Mouse (Mus musculus): ENCODE data around the gene Tbx6. TPM values are rescaled to one million over a fixed set of nuclear protein-coding genes. Genes with fewer than 3 reads are reported as not detected.
"Not testable (repeated sequence)": the region's sequence is repeated elsewhere in the genome, so short reads cannot be mapped to it uniquely, and the experiment has no call there.

Gene Tbx6
- polyA plus RNA-seq, 1 experiment from 2014 or later: 0.47 TPM

DNA sequence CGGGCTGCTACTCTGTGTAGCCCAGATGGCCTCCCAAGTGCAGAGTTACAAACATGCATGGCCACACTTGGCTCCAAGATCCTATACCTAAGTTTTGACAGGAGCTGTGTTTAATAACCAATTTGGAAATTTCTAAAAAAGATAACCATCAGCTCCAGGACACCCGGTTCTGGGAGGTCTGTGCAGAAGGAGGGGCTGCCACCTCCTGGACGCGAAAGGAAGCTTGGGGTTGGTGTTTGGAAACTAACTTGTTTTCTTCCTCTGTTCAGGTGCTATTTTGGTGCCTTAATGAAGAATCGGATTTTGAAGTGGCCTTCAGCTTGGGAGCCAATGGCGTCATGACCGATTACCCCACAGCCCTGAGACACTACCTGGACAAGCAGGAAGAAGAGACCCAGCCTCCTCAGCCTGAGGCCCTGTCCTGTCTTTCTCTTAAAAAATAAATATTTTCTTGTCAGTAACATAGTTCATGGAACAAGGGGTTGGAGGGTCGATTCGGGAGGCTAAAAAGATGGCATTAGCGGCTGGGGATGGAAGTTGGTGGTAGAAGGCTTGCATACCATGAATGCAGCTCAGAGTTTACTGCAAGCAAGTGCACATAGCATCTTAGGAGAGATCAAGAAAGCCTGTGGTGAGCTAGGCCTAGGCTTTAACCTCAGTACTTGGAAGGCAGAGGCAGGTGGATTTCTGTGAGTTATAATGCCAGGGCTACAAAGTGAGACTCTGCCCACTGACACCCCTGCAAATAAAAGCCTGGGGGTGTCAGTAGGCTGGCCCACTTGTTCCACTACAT, 5.9 kb upstream of the Tbx6 start:
- Histone ChIP-seq H3K4me3 (ENCODE audit: low read depth, low read length) (no peak overlapping the region), H3K27ac (ENCODE audit: low read depth) (peak overlapping the region; percentile 93), H3K4me1 (replicated peaks; ENCODE audit: control insufficient read depth, insufficient read depth, low read length) (peaks cover 31% of the 10 kb centered on the region), H3K9ac (ENCODE audit: low read length) (0 out of 2 replicates have a peak overlapping the region, but pooled peaks have one; percentile 77), H3K9me3 (ENCODE audit: control insufficient read depth, low read length) (no peaks in the 10 kb centered on the region), H3K27me3 (replicated peaks; ENCODE audit: control insufficient read depth, insufficient read depth, low read length) (no peaks in the 10 kb centered on the region), H3K4me2 (ENCODE audit: low read length) (peak overlapping the region; percentile 90), H3K36me3 (ENCODE audit: control insufficient read depth, insufficient read depth, low read length) (peaks cover 36% of the 10 kb centered on the region)
- 79% methylated on average over 10 of the region's 10 CpGs for WGBS
- DNase-seq (ENCODE audit: low spot score) (no peak), ATAC-seq (replicated peaks; ENCODE audit: low FRiP score, low TSS enrichment, low read depth) (no peak)

- DNase-seq (ENCODE audit: low spot score): no peak
- Histone ChIP-seq H3K36me3 (ENCODE audit: control insufficient read depth, insufficient read depth, low read length) (peaks cover 31% of the 10 kb centered on the region), H3K9me3 (ENCODE audit: control insufficient read depth, low read length) (no peaks in the 10 kb centered on the region), H3K4me3 (ENCODE audit: low read depth, low read length) (peak overlapping the region; percentile 60), H3K27me3 (replicated peaks; ENCODE audit: control insufficient read depth, insufficient read depth, low read length) (no peaks in the 10 kb centered on the region), H3K4me2 (ENCODE audit: low read length) (peak overlapping the region; percentile 90), H3K4me1 (replicated peaks; ENCODE audit: control insufficient read depth, insufficient read depth, low read length) (peaks cover 33% of the 10 kb centered on the region), H3K27ac (ENCODE audit: low read depth) (peak overlapping the region; percentile 93), H3K9ac (ENCODE audit: low read length) (peak overlapping the region; percentile 77; the same call in 1 of the 2 replicates)
- WGBS: 44% methylated on average over 3 of the region's 3 CpGs
- no peak for ATAC-seq (replicated peaks; ENCODE audit: low FRiP score, low TSS enrichment, low read depth)
These were observed 5.4 kb upstream of the Tbx6 start for GRCm38 (mm10) chr7:126775978-126776234.

- ATAC-seq (replicated peaks; ENCODE audit: low FRiP score, low TSS enrichment, low read depth) (peak; percentile 87), DNase-seq (ENCODE audit: low spot score) (peak; percentile 90)
- 1% methylated on average over 33 of the region's 37 CpGs for WGBS
- Histone ChIP-seq H3K27ac (ENCODE audit: low read depth) (peak within 1 kb of the TSS; percentile 93), H3K9me3 (ENCODE audit: control insufficient read depth, low read length) (no peaks in the 10 kb centered on the region), H3K4me3 (ENCODE audit: low read depth, low read length) (peak within 1 kb of the TSS; percentile 60), H3K4me2 (ENCODE audit: low read length) (peak within 1 kb of the TSS; percentile 90), H3K36me3 (ENCODE audit: control insufficient read depth, insufficient read depth, low read length) (peaks cover 24% of the 10 kb centered on the region), H3K4me1 (replicated peaks; ENCODE audit: control insufficient read depth, insufficient read depth, low read length) (peaks cover 40% of the 10 kb centered on the region), H3K9ac (ENCODE audit: low read length) (peak within 1 kb of the TSS; percentile 77), H3K27me3 (replicated peaks; ENCODE audit: control insufficient read depth, insufficient read depth, low read length) (no peaks in the 10 kb centered on the region)
These were observed 4.7 kb upstream of the Tbx6 start, which contains the start of gene Ypel3 for GRCm38 (mm10) chr7:126776598-126777057. Gene Ypel3 (plus strand): TSS chr7:126776955.

GRCm38 (mm10) chr7:126777476-126777875, 3.8 kb upstream of the Tbx6 start:
- Histone ChIP-seq H3K27ac (ENCODE audit: low read depth) (0 out of 2 replicates have a peak overlapping the region, but pooled peaks have one; percentile 22), H3K4me3 (ENCODE audit: low read depth, low read length) (peak overlapping the region; percentile 60), H3K9me3 (ENCODE audit: control insufficient read depth, low read length) (no peaks in the 10 kb centered on the region), H3K4me2 (ENCODE audit: low read length) (peak overlapping the region; percentile 90), H3K36me3 (ENCODE audit: control insufficient read depth, insufficient read depth, low read length) (peaks cover 16% of the 10 kb centered on the region), H3K4me1 (replicated peaks; ENCODE audit: control insufficient read depth, insufficient read depth, low read length) (peaks cover 40% of the 10 kb centered on the region), H3K27me3 (replicated peaks; ENCODE audit: control insufficient read depth, insufficient read depth, low read length) (no peaks in the 10 kb centered on the region), H3K9ac (ENCODE audit: low read length) (peak overlapping the region; percentile 77)
- 50% methylated on average over 6 of the region's 10 CpGs for WGBS
- no peak for DNase-seq (ENCODE audit: low spot score)
- no peak for ATAC-seq (replicated peaks; ENCODE audit: low FRiP score, low TSS enrichment, low read depth)

- DNase-seq (ENCODE audit: low spot score): no peak
- Histone ChIP-seq H3K27ac (ENCODE audit: low read depth) (0 out of 2 replicates have a peak overlapping the region, but pooled peaks have one; percentile 22), H3K9ac (ENCODE audit: low read length) (0 out of 2 replicates have a peak overlapping the region, but pooled peaks have one; percentile 77), H3K27me3 (replicated peaks; ENCODE audit: control insufficient read depth, insufficient read depth, low read length) (no peaks in the 10 kb centered on the region), H3K4me1 (replicated peaks; ENCODE audit: control insufficient read depth, insufficient read depth, low read length) (peaks cover 40% of the 10 kb centered on the region), H3K9me3 (ENCODE audit: control insufficient read depth, low read length) (no peaks in the 10 kb centered on the region), H3K36me3 (ENCODE audit: control insufficient read depth, insufficient read depth, low read length) (peaks cover 13% of the 10 kb centered on the region), H3K4me2 (ENCODE audit: low read length) (peak overlapping the region; percentile 90; the same call in 1 of the 2 replicates), H3K4me3 (ENCODE audit: low read depth, low read length) (no peak overlapping the region)
- no peak for ATAC-seq (replicated peaks; ENCODE audit: low FRiP score, low TSS enrichment, low read depth)
- WGBS: 86% methylated on average over 3 of the region's 3 CpGs
These were observed 3.1 kb upstream of the Tbx6 start for GRCm38 (mm10) chr7:126778147-126778546.

GRCm38 (mm10) chr7:126779101-126779500, 2.2 kb upstream of the Tbx6 start:
- not testable (repeated sequence) for ATAC-seq (replicated peaks; ENCODE audit: low FRiP score, low TSS enrichment, low read depth)
- H3K4me1 ChIP-seq (replicated peaks; ENCODE audit: control insufficient read depth, insufficient read depth, low read length): peaks cover 40% of the 10 kb centered on the region

DNA sequence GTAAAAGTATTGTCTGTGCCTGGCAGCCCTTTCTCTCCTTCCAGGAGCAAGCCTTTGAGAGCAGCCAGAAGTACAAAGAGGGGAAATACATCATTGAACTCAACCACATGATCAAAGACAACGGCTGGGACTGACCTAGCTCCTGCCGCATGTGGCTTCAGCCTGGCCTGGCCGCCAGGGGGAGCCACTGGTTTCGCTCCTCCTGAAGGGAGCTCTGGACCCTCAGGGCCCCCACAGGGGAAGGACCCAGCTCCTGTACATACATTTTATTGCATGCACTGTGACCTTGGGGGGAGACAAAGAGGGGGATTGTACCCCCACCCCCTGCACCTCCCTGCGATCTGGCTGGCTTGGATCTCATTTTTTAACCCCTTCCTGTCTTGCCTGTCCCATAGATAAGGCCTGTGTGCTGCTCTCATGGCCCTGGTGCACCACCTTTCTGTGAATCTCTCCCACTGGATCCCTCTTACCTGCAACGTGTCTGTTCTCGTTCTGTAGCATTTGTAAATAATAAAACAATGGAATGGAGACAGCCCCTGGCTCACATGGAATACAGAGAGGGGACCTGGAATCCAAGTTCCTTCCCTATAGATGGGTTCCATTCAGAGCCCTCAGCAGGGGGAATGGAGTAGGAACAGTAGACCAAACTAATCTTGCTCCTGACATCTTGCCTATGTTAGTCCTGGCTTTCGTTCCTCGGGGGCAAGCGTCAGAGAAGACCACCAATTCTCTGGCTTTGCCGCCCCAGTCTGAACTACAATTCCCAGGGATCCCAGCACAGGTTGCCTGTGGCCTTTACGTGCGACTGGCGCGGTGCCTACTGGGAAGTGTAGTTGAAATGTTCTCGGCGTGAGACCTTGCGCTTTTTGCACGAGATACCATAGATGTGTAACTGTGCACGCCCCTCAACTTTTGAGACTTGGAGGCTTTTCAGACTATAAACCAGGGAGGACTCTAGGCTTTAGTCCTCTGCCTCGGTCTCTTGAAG, 1.0 kb upstream of the Tbx6 start:
- H3K27ac ChIP-seq (ENCODE audit: low read depth): peak overlapping the region; percentile 51
- under 1% methylated on average over 21 of the region's 21 CpGs for WGBS
- H3K4me3 ChIP-seq (ENCODE audit: low read depth, low read length): peak overlapping the region; percentile 43
- H3K4me2 ChIP-seq (ENCODE audit: low read length): peak overlapping the region; percentile 91
- no peaks in the 10 kb centered on the region for H3K9me3 ChIP-seq (ENCODE audit: control insufficient read depth, low read length)
- H3K4me1 ChIP-seq (replicated peaks; ENCODE audit: control insufficient read depth, insufficient read depth, low read length): peaks cover 40% of the 10 kb centered on the region
- H3K36me3 ChIP-seq (ENCODE audit: control insufficient read depth, insufficient read depth, low read length): peaks cover 24% of the 10 kb centered on the region
- H3K9ac ChIP-seq (ENCODE audit: low read length): peak overlapping the region; percentile 50
- no peaks in the 10 kb centered on the region for H3K27me3 ChIP-seq (replicated peaks; ENCODE audit: control insufficient read depth, insufficient read depth, low read length)
- DNase-seq (ENCODE audit: low spot score) (peak; percentile 93), ATAC-seq (replicated peaks; ENCODE audit: low FRiP score, low TSS enrichment, low read depth) (peak; percentile 74)

More at GRCm38 (mm10) chr7:126779101-126779500, 2.2 kb upstream of the Tbx6 start:
- not testable (repeated sequence) for DNase-seq (ENCODE audit: low spot score); H3K27ac ChIP-seq (ENCODE audit: low read depth); H3K4me3 ChIP-seq (ENCODE audit: low read depth, low read length); H3K9ac ChIP-seq (ENCODE audit: low read length); H3K4me2 ChIP-seq (ENCODE audit: low read length); H3K27me3 ChIP-seq (replicated peaks; ENCODE audit: control insufficient read depth, insufficient read depth, low read length); H3K9me3 ChIP-seq (ENCODE audit: control insufficient read depth, low read length)
- WGBS: 89% methylated on average over 7 of the region's 7 CpGs
- H3K36me3 ChIP-seq (ENCODE audit: control insufficient read depth, insufficient read depth, low read length): peaks cover 12% of the 10 kb centered on the region

GRCm38 (mm10) chr7:126781661-126782370, 533 bp downstream of the Tbx6 start:
- ATAC-seq (replicated peaks; ENCODE audit: low FRiP score, low TSS enrichment, low read depth) (no peak), DNase-seq (ENCODE audit: low spot score) (no peak)
- H3K9ac ChIP-seq (ENCODE audit: low read length): peak overlapping the region; percentile 50
- H3K36me3 ChIP-seq (ENCODE audit: control insufficient read depth, insufficient read depth, low read length): peaks cover 39% of the 10 kb centered on the region
- H3K27me3 ChIP-seq (replicated peaks; ENCODE audit: control insufficient read depth, insufficient read depth, low read length): no peaks in the 10 kb centered on the region
- H3K9me3 ChIP-seq (ENCODE audit: control insufficient read depth, low read length): no peaks in the 10 kb centered on the region
- 34% methylated on average over 11 of the region's 11 CpGs for WGBS
- no peak overlapping the region for H3K4me3 ChIP-seq (ENCODE audit: low read depth, low read length)
- H3K27ac ChIP-seq (ENCODE audit: low read depth): no peak overlapping the region
- H3K4me2 ChIP-seq (ENCODE audit: low read length): peak overlapping the region; percentile 91
- peaks cover 28% of the 10 kb centered on the region for H3K4me1 ChIP-seq (replicated peaks; ENCODE audit: control insufficient read depth, insufficient read depth, low read length)
